Mouse (Mus musculus) forebrain, embryonic 15.5 days (tissue): ENCODE results near the gene Vmn2r39. TPM values are rescaled to one million over a fixed set of nuclear protein-coding genes. Genes with fewer than 3 reads are reported as not detected.
"Not testable (repeated sequence)": the region's sequence is repeated elsewhere in the genome, so short reads cannot be mapped to it uniquely, and the experiment has no call there.

ENCODE experiments used
- ATAC-seq: fragments of 200-750 bp; cut with Nextera tagmentation; replicated peaks from 2 replicates; pipeline ENCODE4 v1.8.0; 2017; ENCODE audit warnings: mild to moderate bottlenecking, moderate TSS enrichment, moderate library complexity
- H3K27ac ChIP-seq: fragments of 300-500 bp; sonication (generic); replicated peaks from 2 replicates; pipeline ENCODE4 v1.5.1; 2015; ENCODE audit warnings: mild to moderate bottlenecking, inconsistent platforms
- H3K27me3 ChIP-seq: fragments of 300-500 bp; sonication (generic); 2 replicates; pipeline ENCODE4 v1.6.1; 2015; ENCODE audit warnings: inconsistent platforms
- H3K36me3 ChIP-seq: fragments of 300-500 bp; sonication (generic); 2 replicates; pipeline ENCODE4 v1.6.1; 2015; ENCODE audit warnings: mild to moderate bottlenecking, inconsistent platforms
- H3K4me1 ChIP-seq: fragments of 300-500 bp; sonication (generic); 2 replicates; pipeline ENCODE4 v1.6.1; 2015; ENCODE audit warnings: inconsistent platforms
- H3K4me2 ChIP-seq: fragments of 300-500 bp; sonication (generic); replicated peaks from 2 replicates; pipeline ENCODE4 v1.6.1; 2015; ENCODE audit warnings: mild to moderate bottlenecking, inconsistent platforms
- H3K4me3 ChIP-seq: fragments of 300-500 bp; sonication (generic); 2 replicates; pipeline ENCODE4 v1.5.1; 2015; ENCODE audit warnings: mild to moderate bottlenecking, inconsistent platforms
- H3K9ac ChIP-seq: fragments of 300-500 bp; sonication (generic); replicated peaks from 2 replicates; pipeline ENCODE4 v1.6.1; 2015; ENCODE audit warnings: mild to moderate bottlenecking, inconsistent platforms
- H3K9me3 ChIP-seq: fragments of 300-500 bp; sonication (generic); 2 replicates; pipeline ENCODE4 v1.6.1; 2016; ENCODE audit warnings: inconsistent platforms
- WGBS: fragments of 180-500 bp; shearing (Covaris S2); methylation state at CpG from one replicate; pipeline ENCODE4 v1.1.7; 2015; ENCODE audit warnings: mixed read lengths; 5-methylcytosine and 5-hydroxymethylcytosine counted together
- polyA plus RNA-seq: library from polyadenylated mRNA; unstranded; fragments of >200 nt; fragmentation: Nextera tagmentation; extraction: Ambion mirVana; gene quantifications from 2 replicates; pipeline ENCODE4 v1.2.1, GENCODE M21; 2015

Vmn2r39 gene
- not detected in 2 replicates for polyA plus RNA-seq

GRCm38 (mm10) chr7:9030698-9031097 is at the start of gene Vmn2r39:
TSS of gene Vmn2r39 (minus strand) at chr7:9030798.
- not testable (repeated sequence) for H3K4me2 ChIP-seq, H3K4me3 ChIP-seq, H3K4me1 ChIP-seq, H3K9ac ChIP-seq, H3K27me3 ChIP-seq, H3K36me3 ChIP-seq, H3K27ac ChIP-seq, ATAC-seq, H3K9me3 ChIP-seq

GRCm38 (mm10) chr7:9065353-9065752 is 34.8 kb upstream of the Vmn2r39 start:
- H3K9me3 ChIP-seq, H3K27ac ChIP-seq, ATAC-seq, H3K4me2 ChIP-seq, H3K27me3 ChIP-seq, H3K4me1 ChIP-seq, H3K9ac ChIP-seq, H3K36me3 ChIP-seq, H3K4me3 ChIP-seq: not testable (repeated sequence)
- 82% methylated on average over 4 of the region's 4 CpGs for WGBS

Other genes starting within 250 kb of the Vmn2r39 start
- gene Vmn2r40, start 99.4 kb downstream of the Vmn2r39 start, polyA plus RNA-seq, result not detected in 2 replicates
- not detected in 2 replicates for gene Vmn2r38, start 67.1 kb upstream of the Vmn2r39 start, polyA plus RNA-seq
- gene Vmn2r37, start 192.9 kb upstream of the Vmn2r39 start, polyA plus RNA-seq, result not detected in 2 replicates